Mouse (Mus musculus): ENCODE measurements around the gene Thrb.
A peak's percentile ranks its signal among the peaks of the same experiment; 100 is the strongest.

The Thrb gene

GRCm38 (mm10) chr14:17659686-17660328 is at the start of gene Thrb:
Thrb (plus strand) TSS chr14:17660261.
- DNase-seq (ENCODE audit: low spot score) = no peak

GRCm38 (mm10) chr14:17621671-17622070 is 38.4 kb upstream of the Thrb start:
- DNase-seq (ENCODE audit: low spot score) = no peak

GRCm38 (mm10) chr14:17623936-17624335 is 36.1 kb upstream of the Thrb start:
- DNase-seq (ENCODE audit: low spot score) = no peak

GRCm38 (mm10) chr14:17629215-17629614 is 30.8 kb upstream of the Thrb start:
- no peak for DNase-seq (ENCODE audit: low spot score)

GRCm38 (mm10) chr14:17632887-17633522 is 27.1 kb upstream of the Thrb start:
- DNase-seq (ENCODE audit: low spot score) = peak; percentile 17

- DNase-seq (ENCODE audit: low spot score) = no peak
These were observed 23.1 kb upstream of the Thrb start for GRCm38 (mm10) chr14:17636971-17637370.

- DNase-seq (ENCODE audit: low spot score) = no peak
These were observed 18.3 kb upstream of the Thrb start for GRCm38 (mm10) chr14:17641770-17642169.

- no peak for DNase-seq (ENCODE audit: low spot score)
These were observed 5.0 kb upstream of the Thrb start for GRCm38 (mm10) chr14:17655084-17655483.

- no peak for DNase-seq (ENCODE audit: low spot score)
These were observed 1.0 kb upstream of the Thrb start for GRCm38 (mm10) chr14:17659031-17659430.

GRCm38 (mm10) chr14:17660329-17661099 is 453 bp downstream of the Thrb start:
- peak; percentile 37 for DNase-seq (ENCODE audit: low spot score)

- DNase-seq (ENCODE audit: low spot score) = no peak
These were observed 1.1 kb downstream of the Thrb start for GRCm38 (mm10) chr14:17661100-17661521.

- DNase-seq (ENCODE audit: low spot score) = no peak
These were observed 2.0 kb downstream of the Thrb start for GRCm38 (mm10) chr14:17662087-17662486.

GRCm38 (mm10) chr14:17674335-17674734 is 14.3 kb downstream of the Thrb start:
- no peak for DNase-seq (ENCODE audit: low spot score)

GRCm38 (mm10) chr14:17675214-17675613 is 15.2 kb downstream of the Thrb start:
- no peak for DNase-seq (ENCODE audit: low spot score)

- no peak for DNase-seq (ENCODE audit: low spot score)
These were observed 21.4 kb downstream of the Thrb start for GRCm38 (mm10) chr14:17681479-17681878.

- no peak for DNase-seq (ENCODE audit: low spot score)
These were observed 24.8 kb downstream of the Thrb start for GRCm38 (mm10) chr14:17684881-17685280.

GRCm38 (mm10) chr14:17685491-17685890 is 25.4 kb downstream of the Thrb start:
- DNase-seq (ENCODE audit: low spot score) = no peak

- DNase-seq (ENCODE audit: low spot score) = no peak
These were observed 26.9 kb downstream of the Thrb start for GRCm38 (mm10) chr14:17686939-17687338.

- DNase-seq (ENCODE audit: low spot score) = no peak
These were observed 31.2 kb downstream of the Thrb start for GRCm38 (mm10) chr14:17691246-17691645.

GRCm38 (mm10) chr14:17695526-17695925 is 35.5 kb downstream of the Thrb start:
- no peak for DNase-seq (ENCODE audit: low spot score)

- DNase-seq (ENCODE audit: low spot score) = no peak
These were observed 38.0 kb downstream of the Thrb start for GRCm38 (mm10) chr14:17697920-17698632.

- DNase-seq (ENCODE audit: low spot score) = no peak
These were observed 40.2 kb downstream of the Thrb start for GRCm38 (mm10) chr14:17700228-17700627.

Data from urinary bladder, postnatal 10 days (tissue).